Mouse (Mus musculus): ENCODE measurements around the gene Rap1gap.

DNA sequence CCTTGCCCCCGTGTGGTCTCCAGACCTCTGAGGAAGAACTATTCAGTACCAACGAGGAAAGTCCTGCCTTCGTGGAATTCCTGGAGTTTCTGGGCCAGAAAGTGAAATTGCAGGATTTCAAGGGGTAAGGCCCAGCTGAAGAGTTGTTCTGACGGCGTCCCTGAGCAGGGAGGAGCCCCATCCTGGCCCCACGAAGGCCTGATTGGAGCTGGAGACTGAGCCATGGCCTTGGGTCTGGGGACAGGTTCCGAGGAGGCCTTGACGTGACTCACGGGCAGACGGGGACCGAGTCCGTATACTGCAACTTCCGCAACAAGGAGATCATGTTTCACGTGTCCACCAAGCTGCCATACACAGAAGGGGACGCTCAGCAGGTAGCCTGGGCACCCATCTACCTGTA lies 53.1 kb downstream of the Rap1gap start:
- no peak for TF ChIP-seq CTCF (IDR thresholded peaks at IDR 0.05; ENCODE audit: low read depth)
- no peak for TF ChIP-seq EP300 (IDR thresholded peaks at IDR 0.05; ENCODE audit: low read depth)

Measured in liver, embryonic 14.5 days (tissue).